Mouse (Mus musculus): Measurements from ENCODE around the gene Rai14.

The Rai14 gene

DNA sequence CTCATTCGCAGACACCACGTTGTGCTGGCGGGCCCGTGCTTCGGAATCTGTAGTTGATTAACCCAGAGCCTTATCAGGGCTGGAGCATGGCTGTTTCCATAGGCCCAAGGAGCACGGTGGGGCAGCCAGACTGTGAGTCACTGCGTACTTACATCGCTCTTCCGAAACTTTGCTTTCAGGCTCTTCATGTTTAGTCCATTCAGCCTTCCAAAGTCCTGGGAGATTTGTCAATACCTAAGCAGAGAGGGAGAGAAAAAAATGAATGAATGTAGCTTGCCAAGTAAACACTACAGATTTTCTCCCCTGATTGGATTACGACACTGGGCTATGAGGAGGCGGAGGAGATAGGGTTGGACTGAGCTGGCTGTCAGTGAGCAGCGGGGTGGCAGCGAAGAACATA lies 24.2 kb downstream of the Rai14 start:
- in situ Hi-C loops (cut with MboI, MseI) = no loop called here

GRCm38 (mm10) chr15:10689304-10689703 lies 25.1 kb downstream of the Rai14 start:
- in situ Hi-C loops (cut with MboI, MseI) = no loop called here

- in situ Hi-C loops (cut with MboI, MseI) = no loop called here
Measured at GRCm38 (mm10) chr15:10688686-10689085, 25.7 kb downstream of the Rai14 start.

- in situ Hi-C loops (cut with MboI, MseI) = no loop called here
Measured at GRCm38 (mm10) chr15:10687365-10687764, 27.1 kb downstream of the Rai14 start.

DNA sequence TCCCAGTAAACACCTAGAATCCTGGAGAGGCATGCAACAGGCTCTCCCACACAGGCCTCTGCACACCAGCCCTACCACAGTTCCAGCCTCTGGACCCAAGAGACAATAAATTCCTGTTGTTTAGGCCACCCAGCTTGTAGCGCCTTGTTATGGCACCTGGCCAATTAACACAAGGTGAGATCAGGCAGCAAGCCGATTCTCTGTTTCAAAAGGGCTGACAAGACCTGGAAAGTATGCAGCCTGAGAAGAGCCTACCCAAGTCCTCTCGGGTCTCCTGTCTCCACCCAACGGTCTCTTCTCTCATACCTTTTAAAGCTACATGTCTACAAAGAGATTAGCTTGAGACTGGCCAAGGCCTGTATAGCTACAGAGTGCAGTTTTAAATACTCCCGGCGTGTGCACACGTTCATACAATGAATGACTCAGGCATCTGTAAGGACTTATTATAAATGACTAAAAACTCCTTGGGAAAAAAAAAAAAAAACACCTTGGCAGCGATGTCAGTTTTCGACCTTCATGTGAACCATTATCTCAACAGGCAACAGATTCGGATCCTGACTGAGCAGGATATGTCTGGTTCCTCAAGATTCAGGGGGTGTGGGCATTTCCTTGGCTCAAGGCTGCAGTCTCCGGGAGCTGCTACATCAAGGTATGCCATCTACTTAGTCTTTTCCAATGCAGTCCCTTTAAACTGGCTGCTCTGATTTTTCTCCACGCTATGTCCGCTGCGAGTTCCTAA lies 28.6 kb downstream of the Rai14 start:
- in situ Hi-C loops (cut with MboI, MseI) = no loop called here

- in situ Hi-C loops (cut with MboI, MseI) = no loop called here
Measured at GRCm38 (mm10) chr15:10683687-10684203, 30.7 kb downstream of the Rai14 start.

GRCm38 (mm10) chr15:10680514-10680913 lies 33.9 kb downstream of the Rai14 start:
- in situ Hi-C loops (cut with MboI, MseI) = no loop called here

DNA sequence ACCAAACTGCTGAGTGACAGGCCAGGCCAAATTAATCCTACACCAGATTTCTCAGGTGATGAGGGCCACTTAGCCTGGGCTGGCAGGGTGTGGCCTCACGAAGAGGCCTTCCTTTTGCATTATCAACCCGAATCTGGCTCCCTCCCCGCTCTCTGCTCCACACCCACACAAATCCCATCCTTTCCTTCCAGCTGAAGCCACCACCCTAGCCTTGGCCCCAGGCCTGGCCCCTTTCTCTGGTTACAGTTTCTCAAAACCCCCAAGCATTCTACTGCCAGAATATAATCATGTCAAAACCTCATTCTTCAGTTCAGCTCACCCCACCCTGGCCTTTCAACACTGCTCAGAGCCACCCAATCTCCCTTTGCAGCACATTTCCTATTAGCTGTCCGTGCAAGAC lies 34.9 kb downstream of the Rai14 start:
- in situ Hi-C loops (cut with MboI, MseI) = no loop called here

DNA sequence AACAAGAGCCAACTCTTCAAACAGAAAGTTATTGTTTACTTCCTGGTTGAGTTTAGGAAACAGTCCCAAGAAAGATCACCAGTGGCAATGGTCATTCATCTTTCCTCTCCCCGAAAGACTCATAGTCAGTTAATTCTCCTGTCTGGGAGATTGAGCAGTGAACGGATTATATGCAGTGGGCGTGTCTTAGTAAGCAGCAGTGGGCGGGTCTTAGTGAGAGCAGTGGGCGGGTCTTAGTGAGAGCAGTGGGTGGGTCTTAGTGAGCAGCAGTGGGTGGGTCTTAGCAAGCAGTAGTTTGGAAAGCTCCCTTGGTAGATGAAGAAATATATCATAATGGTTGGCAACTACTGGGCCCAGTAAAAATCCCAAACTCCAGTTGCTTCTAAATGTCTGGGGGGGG lies 38.6 kb downstream of the Rai14 start:
- in situ Hi-C loops (cut with MboI, MseI) = no loop called here

DNA sequence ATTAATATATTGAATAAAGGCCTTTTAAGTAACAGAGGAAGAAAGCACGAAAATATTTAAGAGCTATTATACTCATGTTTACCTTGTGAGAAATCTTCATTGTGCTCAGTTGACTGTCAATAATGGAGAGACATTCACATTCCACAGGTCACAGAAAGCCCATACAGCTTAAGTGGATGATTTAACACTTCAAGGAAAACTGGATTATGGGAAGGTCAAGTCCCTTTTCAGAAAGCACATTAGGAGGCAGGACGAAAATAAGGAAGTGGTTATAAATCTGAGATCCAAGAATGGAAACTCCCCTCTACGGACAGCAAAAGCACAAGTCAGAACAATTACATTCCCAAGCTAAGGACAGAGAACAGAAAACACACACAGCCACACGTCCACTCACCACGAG lies 41.5 kb downstream of the Rai14 start:
- in situ Hi-C loops (cut with MboI, MseI) = no loop called here

- in situ Hi-C loops (cut with MboI, MseI) = no loop called here
Measured at GRCm38 (mm10) chr15:10671868-10672267, 42.6 kb downstream of the Rai14 start.

- in situ Hi-C loops (cut with MboI, MseI) = no loop called here
Measured at GRCm38 (mm10) chr15:10670107-10670506, 44.3 kb downstream of the Rai14 start.

- in situ Hi-C loops (cut with MboI, MseI) = loop anchor here (10.0 kb wide), 1 partner anchor 264 kb away; no protein-coding TSS in a partner anchor
Measured at GRCm38 (mm10) chr15:10668120-10668900, 46.1 kb downstream of the Rai14 start.

GRCm38 (mm10) chr15:10665816-10666215 lies 48.6 kb downstream of the Rai14 start:
- in situ Hi-C loops (cut with MboI, MseI) = loop anchor here (10.0 kb wide), 1 partner anchor 261 kb away; no protein-coding TSS in a partner anchor

DNA sequence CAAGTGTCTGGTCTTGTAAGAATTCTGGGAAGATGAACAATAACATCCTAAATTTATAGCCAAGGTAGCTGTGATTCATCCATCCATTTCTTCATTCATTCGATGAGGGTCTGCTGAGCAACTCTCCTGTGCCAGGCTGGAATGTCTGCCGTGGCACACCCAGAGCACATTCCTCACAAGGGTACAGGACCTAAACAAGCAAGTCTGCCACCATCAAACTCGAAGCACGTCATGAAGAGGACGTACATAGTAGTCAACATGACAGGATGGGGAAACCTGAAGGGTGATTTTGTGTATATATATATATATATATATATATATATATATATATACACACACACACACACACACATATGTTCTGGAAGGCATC lies 49.9 kb downstream of the Rai14 start:
- in situ Hi-C loops (cut with MboI, MseI) = loop anchor here (10.0 kb wide), 1 partner anchor 260 kb away; no protein-coding TSS in a partner anchor

DNA sequence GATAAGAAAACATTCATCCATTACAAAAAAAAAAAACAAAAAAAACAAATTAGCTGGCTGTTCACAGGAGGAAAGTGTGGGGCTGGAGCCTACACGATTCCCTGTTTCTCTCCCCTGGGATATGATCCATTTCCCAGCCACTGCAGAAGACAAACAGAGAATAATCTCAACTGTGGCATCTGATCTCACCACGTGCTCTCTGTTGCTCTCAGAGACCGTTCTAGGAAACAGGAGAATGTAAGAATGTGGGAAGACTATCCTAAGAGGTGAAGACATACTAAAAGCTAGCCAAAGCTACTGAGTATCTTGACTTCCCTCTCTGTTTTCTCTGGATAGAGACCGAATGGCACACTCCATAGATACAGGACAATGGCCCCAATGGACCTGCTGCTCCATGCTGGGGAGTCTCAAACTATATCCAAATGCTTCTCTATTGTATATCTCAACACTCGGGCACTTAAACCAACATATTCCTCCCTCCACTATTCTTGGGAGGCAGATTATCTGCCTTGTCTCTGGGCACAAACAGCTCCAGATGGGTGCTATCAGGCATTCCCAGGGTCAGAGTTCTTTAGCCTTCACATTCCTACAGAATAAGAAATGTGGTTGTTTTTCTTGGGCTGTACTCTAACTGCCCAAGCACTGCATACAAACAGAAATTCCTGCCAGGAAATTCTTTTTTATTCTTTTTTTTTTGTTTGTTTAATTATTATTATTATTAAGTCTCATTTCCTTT lies 50.5 kb downstream of the Rai14 start:
- in situ Hi-C loops (cut with MboI, MseI) = loop anchor here (10.0 kb wide), 1 partner anchor 259 kb away; no protein-coding TSS in a partner anchor

- in situ Hi-C loops (cut with MboI, MseI) = loop anchor here (10.0 kb wide), 1 partner anchor 257 kb away; no protein-coding TSS in a partner anchor
Measured at GRCm38 (mm10) chr15:10661961-10662606, 52.3 kb downstream of the Rai14 start.

DNA sequence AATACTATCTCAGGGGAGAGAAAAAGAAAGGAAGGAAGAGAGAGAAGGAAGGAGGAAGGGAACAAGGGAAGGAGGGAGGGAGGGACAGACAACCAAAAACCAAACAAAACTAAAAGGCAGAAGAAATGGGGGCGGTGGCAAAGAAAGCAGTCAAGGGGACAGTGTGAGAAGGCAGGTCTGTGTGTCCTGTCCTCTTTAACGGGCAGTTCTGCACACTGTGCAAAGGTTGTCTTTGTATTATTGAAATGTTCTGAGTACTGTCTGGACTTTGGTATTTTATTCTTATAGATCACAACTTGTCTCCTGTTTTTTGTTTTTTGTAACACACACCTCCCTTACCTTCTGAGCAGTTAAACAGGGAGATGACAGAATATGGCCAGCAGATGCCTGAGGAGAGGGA lies 55.6 kb downstream of the Rai14 start:
- in situ Hi-C loops (cut with MboI, MseI) = loop anchor here (5.0 kb wide), 1 partner anchor 107 kb away; no protein-coding TSS in a partner anchor

- in situ Hi-C loops (cut with MboI, MseI) = loop anchor here (5.0 kb wide), 1 partner anchor 104 kb away; no protein-coding TSS in a partner anchor
Measured at GRCm38 (mm10) chr15:10656146-10656545, 58.3 kb downstream of the Rai14 start.

DNA sequence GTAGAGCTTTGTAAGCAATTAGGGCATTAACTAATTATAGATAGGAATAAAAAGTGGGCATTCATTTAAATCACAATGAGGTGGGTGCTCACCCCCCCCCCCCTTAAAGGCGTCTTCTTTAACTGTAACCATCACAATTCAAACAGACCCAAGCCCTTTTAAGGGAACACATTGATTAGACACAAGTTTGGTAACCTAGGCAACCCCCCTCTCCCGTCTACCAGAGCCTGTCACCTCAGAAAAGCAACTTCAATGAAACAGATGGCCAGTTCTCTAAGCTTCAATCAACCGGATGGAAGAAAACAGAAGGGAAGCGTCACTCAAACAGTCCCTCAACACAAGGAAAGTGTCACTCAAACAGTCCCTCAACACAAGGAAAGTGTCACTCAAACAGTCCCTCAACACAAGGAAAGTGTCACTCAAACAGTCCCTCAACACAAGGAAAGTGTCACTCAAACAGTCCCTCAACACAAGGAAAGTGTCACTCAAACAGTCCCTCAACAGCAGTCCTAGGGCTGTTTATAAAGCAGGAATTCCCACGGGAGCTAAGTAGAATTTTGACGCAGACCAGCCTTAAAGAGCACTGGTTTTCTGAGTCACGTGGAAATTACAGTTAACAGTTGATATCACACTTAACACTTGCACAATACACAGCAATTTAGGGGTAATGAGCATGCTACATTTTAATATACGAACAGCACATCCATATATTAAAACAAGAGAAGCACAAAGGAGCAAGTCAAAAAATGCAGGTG lies 59.1 kb downstream of the Rai14 start:
- in situ Hi-C loops (cut with MboI, MseI) = loop anchor here (5.0 kb wide), 1 partner anchor 103 kb away; no protein-coding TSS in a partner anchor
